Mouse (Mus musculus) ovary, postnatal 36 days (tissue): ENCODE data around the gene BC080695.
"Not testable (repeated sequence)": the region's sequence is repeated elsewhere in the genome, so short reads cannot be mapped to it uniquely, and the experiment has no call there.

ENCODE experiments used
- DNase-seq: peaks from one replicate; pipeline ENCODE4 v3.0.0; 2022; ENCODE audit warnings: low spot score, mixed read lengths

Gene BC080695

DNA sequence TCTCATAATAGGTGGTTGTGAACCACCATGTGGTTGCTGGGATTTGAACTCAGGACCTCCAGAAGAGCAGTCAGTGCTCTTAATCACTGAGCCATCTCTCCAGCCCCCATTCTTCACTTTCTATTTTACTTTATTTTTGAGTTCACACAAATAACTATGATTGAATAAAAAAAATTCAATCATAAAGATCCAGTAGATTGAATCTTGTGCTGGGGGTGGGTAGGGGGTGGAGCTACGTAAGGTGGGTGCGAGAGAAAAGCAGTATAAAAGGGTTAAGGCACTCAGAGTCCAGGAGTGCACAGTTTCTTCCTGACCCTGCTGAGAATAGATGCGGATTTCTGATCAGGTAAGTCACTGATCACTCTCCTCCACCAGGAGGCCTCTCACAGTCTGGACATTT, at the start of gene BC080695, which contains the start of gene Gm13057:
BC080695 (plus strand) TSS at position 301 of the 400 bp plus-strand sequence.
Gm13057 (plus strand) TSS at position 310 of the 400 bp plus-strand sequence.
- not testable (repeated sequence) for DNase-seq

- no peak for DNase-seq
These were observed 40.5 kb upstream of the BC080695 start, which contains the start of gene Gm13043 for GRCm38 (mm10) chr4:143511043-143511442. Gene Gm13043, plus strand, starts transcription at chr4:143511343.

DNA sequence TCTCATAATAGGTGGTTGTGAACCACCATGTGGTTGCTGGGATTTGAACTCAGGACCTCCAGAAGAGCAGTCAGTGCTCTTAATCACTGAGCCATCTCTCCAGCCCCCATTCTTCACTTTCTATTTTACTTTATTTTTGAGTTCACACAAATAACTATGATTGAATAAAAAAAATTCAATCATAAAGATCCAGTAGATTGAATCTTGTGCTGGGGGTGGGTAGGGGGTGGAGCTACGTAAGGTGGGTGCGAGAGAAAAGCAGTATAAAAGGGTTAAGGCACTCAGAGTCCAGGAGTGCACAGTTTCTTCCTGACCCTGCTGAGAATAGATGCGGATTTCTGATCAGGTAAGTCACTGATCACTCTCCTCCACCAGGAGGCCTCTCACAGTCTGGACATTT, 15.8 kb upstream of the BC080695 start, which contains the start of gene Gm13040:
Gm13040 (plus strand) TSS at position 301 of the 400 bp plus-strand sequence.
- not testable (repeated sequence) for DNase-seq

DNA sequence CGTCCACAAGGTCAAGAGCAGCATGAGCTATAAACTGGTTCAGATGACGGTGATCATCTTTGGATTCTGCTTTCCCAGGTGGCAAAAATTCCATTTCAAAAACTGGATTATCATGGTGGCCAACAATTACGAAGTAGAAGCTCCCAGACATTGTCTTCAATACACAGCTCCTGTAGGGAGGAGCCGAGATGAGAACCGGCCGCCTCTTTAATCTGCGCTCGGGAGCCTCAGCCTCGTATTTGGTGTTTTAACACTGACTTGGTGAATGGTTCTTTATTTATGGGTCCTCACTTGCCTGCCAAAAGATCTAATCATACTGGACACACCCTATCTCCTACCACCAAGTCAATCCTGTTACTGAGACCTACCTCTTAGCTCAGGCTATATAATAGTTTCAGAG, 60.4 kb downstream of the BC080695 start:
- DNase-seq = not testable (repeated sequence)

- not testable (repeated sequence) for DNase-seq
These were observed 63.2 kb downstream of the BC080695 start, which contains the start of gene Gm13083 for GRCm38 (mm10) chr4:143614703-143615102. Gene Gm13083, plus strand, starts transcription at chr4:143615003.

DNA sequence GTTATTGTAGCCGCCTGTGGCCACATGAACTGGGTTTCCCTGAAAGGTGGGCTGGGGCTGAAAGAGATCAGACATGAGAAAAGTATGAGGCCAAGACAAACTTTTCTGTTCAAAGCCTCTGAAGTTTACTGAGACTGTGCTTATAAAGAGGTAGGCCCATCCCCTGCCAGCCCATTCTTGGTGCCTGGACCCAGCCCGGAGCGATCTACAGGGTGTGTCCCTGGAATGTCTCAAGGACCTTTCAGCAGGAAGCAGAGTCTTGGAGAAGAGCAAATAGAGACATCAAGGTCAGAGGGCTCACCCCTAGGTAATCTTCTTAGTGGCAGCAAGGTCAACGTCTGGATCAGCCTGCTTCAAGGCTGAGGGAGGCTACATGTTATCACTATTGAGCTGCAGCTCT, 66.6 kb downstream of the BC080695 start:
- not testable (repeated sequence) for DNase-seq
